Mouse (Mus musculus): ENCODE results near the gene Romo1. TPM values are rescaled to one million over a fixed set of nuclear protein-coding genes. Genes with fewer than 3 reads are reported as not detected.
"Not testable (repeated sequence)": the region's sequence is repeated elsewhere in the genome, so short reads cannot be mapped to it uniquely, and the experiment has no call there.

The Romo1 gene
- polyA plus RNA-seq, 1 experiment from 2014 or later: 383 TPM

- H3K4me1 ChIP-seq (ENCODE audit: control insufficient read depth, insufficient read depth, low read length): peaks cover 37% of the 10 kb centered on the region
- H3K36me3 ChIP-seq (ENCODE audit: control insufficient read depth, insufficient read depth, low read length): peaks cover 14% of the 10 kb centered on the region; the same call in 1 of the 2 replicates
- H3K27me3 ChIP-seq (ENCODE audit: control insufficient read depth, insufficient read depth, low read depth, low read length): no peaks in the 10 kb centered on the region
- ATAC-seq: no peak
- no peak overlapping the region for H3K27ac ChIP-seq (ENCODE audit: low read length)
- no peaks in the 10 kb centered on the region for H3K9me3 ChIP-seq (replicated peaks; ENCODE audit: control insufficient read depth, low read length, poor library complexity, severe bottlenecking)
- no peak overlapping the region for H3K4me3 ChIP-seq (ENCODE audit: low read depth, low read length)
- H3K9ac ChIP-seq (ENCODE audit: low read depth, low read length): no peak overlapping the region
- no peak overlapping the region for H3K4me2 ChIP-seq (ENCODE audit: low read length)
- WGBS: 86% methylated on average over 6 of the region's 6 CpGs
Observed at GRCm38 (mm10) chr2:156177079-156177478, 33.2 kb downstream of the Romo1 start.

DNA sequence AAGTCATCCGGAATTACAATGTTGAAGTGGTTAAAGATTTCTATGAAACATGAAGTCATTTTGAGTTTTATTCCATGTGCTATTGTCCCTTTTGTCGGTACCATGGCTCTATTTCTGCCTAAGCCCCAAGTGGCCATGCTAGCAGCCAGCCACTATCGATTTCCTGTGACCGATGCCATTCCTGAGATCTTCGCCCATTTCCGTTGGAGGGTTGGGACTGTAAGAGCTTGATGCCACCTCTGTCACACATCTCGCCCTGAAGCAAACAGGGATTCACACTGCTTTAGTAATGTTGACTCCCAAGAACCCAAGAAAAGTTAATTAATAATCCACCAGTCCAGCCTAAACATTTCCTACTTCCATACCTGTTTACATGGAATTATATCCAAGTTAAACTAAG is 33.8 kb downstream of the Romo1 start:
- ATAC-seq: no peak
- Histone ChIP-seq H3K36me3 (ENCODE audit: control insufficient read depth, insufficient read depth, low read length) (peaks cover 14% of the 10 kb centered on the region; the same call in 1 of the 2 replicates), H3K4me3 (ENCODE audit: low read depth, low read length) (no peak overlapping the region), H3K4me1 (ENCODE audit: control insufficient read depth, insufficient read depth, low read length) (peaks cover 37% of the 10 kb centered on the region), H3K9me3 (replicated peaks; ENCODE audit: control insufficient read depth, low read length, poor library complexity, severe bottlenecking) (no peaks in the 10 kb centered on the region), H3K27me3 (ENCODE audit: control insufficient read depth, insufficient read depth, low read depth, low read length) (no peaks in the 10 kb centered on the region), H3K4me2 (ENCODE audit: low read length) (peak overlapping the region; percentile 15; the same call in 1 of the 2 replicates), H3K27ac (ENCODE audit: low read length) (no peak overlapping the region), H3K9ac (ENCODE audit: low read depth, low read length) (no peak overlapping the region)
- 71% methylated on average over 7 of the region's 7 CpGs for WGBS

DNA sequence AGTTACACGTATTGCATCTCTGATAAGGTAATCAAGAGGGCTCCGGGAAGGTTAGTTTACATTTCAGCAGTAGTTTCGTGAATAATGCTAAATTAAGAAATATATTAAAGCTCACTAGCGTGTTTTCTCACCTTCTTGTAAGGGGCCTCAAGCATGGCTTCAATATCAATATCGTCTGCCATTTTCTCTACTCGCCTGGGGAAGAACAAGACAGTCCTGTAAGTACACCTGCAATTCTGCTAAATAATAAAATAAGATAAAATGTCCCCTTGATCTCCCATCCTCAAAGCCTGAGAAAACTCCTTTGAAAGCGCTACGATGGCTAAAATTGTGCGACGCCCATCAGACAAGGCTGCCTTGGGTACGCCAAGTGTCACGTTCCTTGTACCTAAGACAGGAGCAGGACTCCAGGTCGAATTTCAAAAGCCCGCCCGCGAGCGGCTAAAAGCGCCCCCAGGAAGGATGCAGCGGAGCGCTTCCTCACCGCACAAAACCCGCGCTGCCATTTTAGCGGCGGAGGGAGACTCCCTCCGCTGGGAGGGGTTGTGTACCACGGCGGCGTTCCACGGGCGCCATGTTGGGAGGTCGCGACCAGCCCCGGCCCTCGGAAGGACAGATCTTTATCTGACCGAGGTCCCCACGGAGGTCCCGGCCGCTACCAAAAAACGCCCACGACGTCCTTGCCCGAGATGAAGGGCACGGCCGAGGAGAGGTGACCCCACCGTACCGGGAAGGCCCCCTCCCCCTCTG is 35.4 kb downstream of the Romo1 start:
- Histone ChIP-seq H3K4me2 (ENCODE audit: low read length) (peak overlapping the region; percentile 78), H3K4me3 (ENCODE audit: low read depth, low read length) (peak overlapping the region; percentile 97), H3K9me3 (replicated peaks; ENCODE audit: control insufficient read depth, low read length, poor library complexity, severe bottlenecking) (no peaks in the 10 kb centered on the region), H3K27me3 (ENCODE audit: control insufficient read depth, insufficient read depth, low read depth, low read length) (no peaks in the 10 kb centered on the region), H3K36me3 (ENCODE audit: control insufficient read depth, insufficient read depth, low read length) (peaks cover 7% of the 10 kb centered on the region; the same call in 1 of the 2 replicates), H3K4me1 (ENCODE audit: control insufficient read depth, insufficient read depth, low read length) (peaks cover 32% of the 10 kb centered on the region), H3K9ac (ENCODE audit: low read depth, low read length) (peak overlapping the region; percentile 100), H3K27ac (ENCODE audit: low read length) (peak overlapping the region; percentile 98)
- ATAC-seq: peak; percentile 47
- under 1% methylated on average over 47 of the region's 47 CpGs for WGBS

DNA sequence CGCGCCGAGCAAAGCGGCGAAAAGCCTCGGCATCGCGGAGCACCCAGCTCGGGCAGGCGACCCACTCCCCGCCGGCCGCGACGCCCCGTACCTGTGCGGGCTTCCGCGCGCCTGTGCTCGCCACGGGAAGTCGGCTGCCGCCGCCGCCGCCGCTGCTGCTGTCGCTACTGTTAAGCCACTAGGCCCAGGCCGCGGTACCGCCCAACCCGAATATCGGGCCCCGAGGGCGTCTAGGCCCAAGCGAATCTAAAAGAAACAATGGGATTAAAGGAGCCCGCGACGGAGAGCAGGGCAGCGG is 35.9 kb downstream of the Romo1 start:
- ATAC-seq: peak; percentile 18; the same call in 1 of the 2 replicates
- H3K4me2 ChIP-seq (ENCODE audit: low read length): no peak overlapping the region
- no peaks in the 10 kb centered on the region for H3K9me3 ChIP-seq (replicated peaks; ENCODE audit: control insufficient read depth, low read length, poor library complexity, severe bottlenecking)
- WGBS: 2% methylated on average over 28 of the region's 41 CpGs
- peaks cover 30% of the 10 kb centered on the region for H3K4me1 ChIP-seq (ENCODE audit: control insufficient read depth, insufficient read depth, low read length)
- peak overlapping the region; percentile 97 for H3K4me3 ChIP-seq (ENCODE audit: low read depth, low read length)
- H3K36me3 ChIP-seq (ENCODE audit: control insufficient read depth, insufficient read depth, low read length): peaks cover 6% of the 10 kb centered on the region; the same call in 1 of the 2 replicates
- no peaks in the 10 kb centered on the region for H3K27me3 ChIP-seq (ENCODE audit: control insufficient read depth, insufficient read depth, low read depth, low read length)
- H3K27ac ChIP-seq (ENCODE audit: low read length): peak overlapping the region; percentile 98
- peak overlapping the region; percentile 100 for H3K9ac ChIP-seq (ENCODE audit: low read depth, low read length)

GRCm38 (mm10) chr2:156180094-156180821 is 36.4 kb downstream of the Romo1 start, which contains the start of gene Rbm39:
Gene Rbm39 (minus strand): TSS chr2:156180238.
- peak within 1 kb of the TSS; percentile 98 for H3K27ac ChIP-seq (ENCODE audit: low read length)
- WGBS: under 1% methylated on average over 46 of the region's 47 CpGs
- peak within 1 kb of the TSS; percentile 100 for H3K9ac ChIP-seq (ENCODE audit: low read depth, low read length)
- no peaks in the 10 kb centered on the region for H3K9me3 ChIP-seq (replicated peaks; ENCODE audit: control insufficient read depth, low read length, poor library complexity, severe bottlenecking)
- no peaks in the 10 kb centered on the region for H3K27me3 ChIP-seq (ENCODE audit: control insufficient read depth, insufficient read depth, low read depth, low read length)
- H3K4me1 ChIP-seq (ENCODE audit: control insufficient read depth, insufficient read depth, low read length): peaks cover 30% of the 10 kb centered on the region
- H3K4me3 ChIP-seq (ENCODE audit: low read depth, low read length): peak within 1 kb of the TSS; percentile 97
- peak within 1 kb of the TSS; percentile 78 for H3K4me2 ChIP-seq (ENCODE audit: low read length)
- H3K36me3 ChIP-seq (ENCODE audit: control insufficient read depth, insufficient read depth, low read length): peaks cover 6% of the 10 kb centered on the region; the same call in 1 of the 2 replicates
- ATAC-seq: peak; percentile 97

DNA sequence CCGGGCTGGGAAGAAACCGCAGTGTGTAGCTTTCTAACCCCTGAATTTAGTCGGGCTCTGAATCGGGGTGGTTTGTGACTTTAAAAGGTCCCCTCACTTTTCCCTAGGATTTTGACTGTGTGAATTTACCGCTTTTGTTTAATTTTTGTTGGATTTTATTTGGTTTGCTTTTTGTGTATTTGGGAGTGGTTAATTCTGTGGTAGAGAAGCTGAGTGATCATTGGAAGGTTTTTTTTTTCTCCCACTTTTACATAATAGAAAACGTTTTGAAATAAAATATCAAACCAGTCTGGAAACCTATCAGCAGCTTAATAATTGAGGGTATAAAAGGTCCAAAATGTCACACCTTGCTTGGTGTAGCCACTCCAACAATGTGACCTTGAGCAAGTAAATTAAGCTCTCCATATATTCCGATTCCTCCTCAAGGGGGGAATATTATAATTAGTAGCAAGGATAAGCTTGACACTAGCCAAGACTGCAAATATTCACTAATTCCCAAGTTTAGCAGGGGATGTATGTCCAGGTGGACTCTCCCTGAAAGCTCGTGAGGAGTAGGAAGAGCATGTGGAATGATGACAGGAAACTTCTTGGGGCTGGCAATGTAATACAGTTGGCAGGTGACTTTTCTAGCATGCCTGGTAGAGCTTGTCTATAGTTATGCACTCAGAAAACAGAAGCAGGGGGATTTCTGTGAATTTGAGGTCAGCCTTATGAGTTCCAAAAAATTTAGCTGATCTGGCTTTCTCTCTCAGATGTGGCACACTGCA is 37.2 kb downstream of the Romo1 start:
- Histone ChIP-seq H3K4me3 (ENCODE audit: low read depth, low read length) (peak overlapping the region; percentile 97), H3K27me3 (ENCODE audit: control insufficient read depth, insufficient read depth, low read depth, low read length) (no peaks in the 10 kb centered on the region), H3K9me3 (replicated peaks; ENCODE audit: control insufficient read depth, low read length, poor library complexity, severe bottlenecking) (no peaks in the 10 kb centered on the region), H3K27ac (ENCODE audit: low read length) (peak overlapping the region; percentile 98), H3K36me3 (ENCODE audit: control insufficient read depth, insufficient read depth, low read length) (peaks cover 6% of the 10 kb centered on the region; the same call in 1 of the 2 replicates), H3K4me2 (ENCODE audit: low read length) (peak overlapping the region; percentile 66), H3K9ac (ENCODE audit: low read depth, low read length) (peak overlapping the region; percentile 78), H3K4me1 (ENCODE audit: control insufficient read depth, insufficient read depth, low read length) (peaks cover 27% of the 10 kb centered on the region)
- no peak for ATAC-seq
- WGBS: 10% methylated on average over 8 of the region's 8 CpGs

DNA sequence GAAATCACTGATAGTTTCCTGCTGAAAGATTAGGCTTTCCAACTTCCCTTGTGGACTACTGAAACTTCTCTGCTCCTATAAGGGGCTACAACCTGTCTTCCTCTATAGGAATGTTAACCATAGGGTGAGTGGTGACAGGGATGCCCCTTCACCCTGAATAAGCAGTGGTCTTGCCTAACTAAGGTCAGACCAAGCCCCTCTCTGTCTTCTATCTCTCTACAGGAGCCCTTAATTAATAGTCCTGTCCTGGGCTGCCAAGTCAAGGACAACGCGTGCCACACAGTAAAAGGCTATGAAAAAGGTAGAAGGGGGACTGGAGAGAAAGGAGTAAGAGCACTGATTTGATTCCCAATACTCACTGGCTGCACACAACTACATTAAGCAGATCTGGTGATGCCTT is 37.8 kb downstream of the Romo1 start:
- Histone ChIP-seq H3K4me2 (ENCODE audit: low read length) (peak overlapping the region; percentile 66), H3K9ac (ENCODE audit: low read depth, low read length) (peak overlapping the region; percentile 78; the same call in 1 of the 2 replicates), H3K4me3 (ENCODE audit: low read depth, low read length) (no peak overlapping the region), H3K27me3 (ENCODE audit: control insufficient read depth, insufficient read depth, low read depth, low read length) (no peaks in the 10 kb centered on the region), H3K36me3 (ENCODE audit: control insufficient read depth, insufficient read depth, low read length) (peaks cover 6% of the 10 kb centered on the region; the same call in 1 of the 2 replicates), H3K9me3 (replicated peaks; ENCODE audit: control insufficient read depth, low read length, poor library complexity, severe bottlenecking) (no peaks in the 10 kb centered on the region), H3K27ac (ENCODE audit: low read length) (peak overlapping the region; percentile 98), H3K4me1 (ENCODE audit: control insufficient read depth, insufficient read depth, low read length) (peaks cover 27% of the 10 kb centered on the region)
- 78% methylated on average over 2 of the region's 2 CpGs for WGBS
- ATAC-seq: no peak

DNA sequence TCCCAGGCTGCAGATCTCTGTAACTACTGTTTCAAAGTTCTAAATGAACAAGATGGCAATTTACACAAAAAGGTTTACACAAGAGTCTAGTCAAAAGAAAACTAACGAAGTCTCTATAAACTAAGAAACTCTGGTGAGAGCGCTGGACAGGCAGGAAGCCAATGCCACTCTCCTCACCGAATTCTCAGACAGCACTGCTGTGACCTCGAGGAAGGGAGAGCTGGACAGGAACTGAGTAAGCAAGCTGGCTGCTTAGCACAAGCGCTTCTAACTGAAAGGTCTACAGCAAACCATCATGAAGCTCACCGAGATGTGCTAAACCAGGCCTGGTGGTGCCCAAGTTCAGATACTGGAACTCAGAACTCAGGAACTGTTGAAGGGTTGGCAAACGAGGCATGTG is 45.4 kb downstream of the Romo1 start:
- H3K4me3 ChIP-seq (ENCODE audit: low read depth, low read length); H3K9me3 ChIP-seq (replicated peaks; ENCODE audit: control insufficient read depth, low read length, poor library complexity, severe bottlenecking); H3K27ac ChIP-seq (ENCODE audit: low read length); ATAC-seq; H3K4me2 ChIP-seq (ENCODE audit: low read length); H3K27me3 ChIP-seq (ENCODE audit: control insufficient read depth, insufficient read depth, low read depth, low read length); H3K4me1 ChIP-seq (ENCODE audit: control insufficient read depth, insufficient read depth, low read length); H3K9ac ChIP-seq (ENCODE audit: low read depth, low read length); H3K36me3 ChIP-seq (ENCODE audit: control insufficient read depth, insufficient read depth, low read length): not testable (repeated sequence)
- WGBS: 85% methylated on average over 7 of the region's 7 CpGs

Data from midbrain, embryonic 16.5 days (tissue).